Mouse (Mus musculus): ENCODE data around the gene L2hgdh. TPM values are rescaled to one million over a fixed set of nuclear protein-coding genes. Genes with fewer than 3 reads are reported as not detected.

The L2hgdh gene
- total RNA-seq, 4 experiments from 2014 or later, result 25.5 to 30.2 (median 28.5) TPM

- DNase-seq, result no peak
Measured at GRCm38 (mm10) chr12:69729246-69729645, 4.6 kb upstream of the L2hgdh start.

GRCm38 (mm10) chr12:69724018-69724710 lies 509 bp downstream of the L2hgdh start:
- no peak for DNase-seq

- no peak for DNase-seq
Measured at GRCm38 (mm10) chr12:69723376-69723775, 1.3 kb downstream of the L2hgdh start.

- DNase-seq, result no peak
Measured at GRCm38 (mm10) chr12:69722857-69723256, 1.8 kb downstream of the L2hgdh start.

GRCm38 (mm10) chr12:69713628-69714027 lies 11.0 kb downstream of the L2hgdh start:
- no peak for DNase-seq

GRCm38 (mm10) chr12:69704799-69705458 lies 19.7 kb downstream of the L2hgdh start:
- DNase-seq, result no peak

GRCm38 (mm10) chr12:69698352-69698751 lies 26.3 kb downstream of the L2hgdh start:
- DNase-seq, result no peak

GRCm38 (mm10) chr12:69696746-69697145 lies 27.9 kb downstream of the L2hgdh start:
- peak; percentile 18 for DNase-seq

- no peak for DNase-seq
Measured at GRCm38 (mm10) chr12:69693471-69693870, 31.2 kb downstream of the L2hgdh start.

- no peak for DNase-seq
Measured at GRCm38 (mm10) chr12:69690714-69691113, 34.0 kb downstream of the L2hgdh start.

- DNase-seq, result no peak
Measured at GRCm38 (mm10) chr12:69689094-69689493, 35.6 kb downstream of the L2hgdh start.

GRCm38 (mm10) chr12:69688368-69688767 lies 36.3 kb downstream of the L2hgdh start:
- no peak for DNase-seq

GRCm38 (mm10) chr12:69683537-69683936 lies 41.1 kb downstream of the L2hgdh start:
- peak; percentile 86 for DNase-seq

- DNase-seq, result no peak
Measured at GRCm38 (mm10) chr12:69682788-69683419, 41.8 kb downstream of the L2hgdh start.

- peak; percentile 75 for DNase-seq
Measured at GRCm38 (mm10) chr12:69682065-69682787, 42.4 kb downstream of the L2hgdh start.

GRCm38 (mm10) chr12:69681566-69682061 lies 43.1 kb downstream of the L2hgdh start, which contains the start of gene Sos2:
Gene Sos2 (minus strand): TSS chr12:69681852.
- peak; percentile 30 for DNase-seq

GRCm38 (mm10) chr12:69680635-69681565 lies 43.8 kb downstream of the L2hgdh start:
- DNase-seq, result peak; percentile 30

- no peak for DNase-seq
Measured at GRCm38 (mm10) chr12:69676157-69676556, 48.5 kb downstream of the L2hgdh start.

- no peak for DNase-seq
Measured at GRCm38 (mm10) chr12:69674576-69675537, 49.8 kb downstream of the L2hgdh start.

GRCm38 (mm10) chr12:69674176-69674575 lies 50.5 kb downstream of the L2hgdh start:
- no peak for DNase-seq
